Mouse (Mus musculus) kidney, adult 8-10 months (tissue): Measurements from ENCODE around the gene Hist1h2bf.

ENCODE experiments used
- DNase-seq, 2 experiments: peaks; one replicate each; pipeline ENCODE4 v3.0.0; 2022

The Hist1h2bf gene

DNA sequence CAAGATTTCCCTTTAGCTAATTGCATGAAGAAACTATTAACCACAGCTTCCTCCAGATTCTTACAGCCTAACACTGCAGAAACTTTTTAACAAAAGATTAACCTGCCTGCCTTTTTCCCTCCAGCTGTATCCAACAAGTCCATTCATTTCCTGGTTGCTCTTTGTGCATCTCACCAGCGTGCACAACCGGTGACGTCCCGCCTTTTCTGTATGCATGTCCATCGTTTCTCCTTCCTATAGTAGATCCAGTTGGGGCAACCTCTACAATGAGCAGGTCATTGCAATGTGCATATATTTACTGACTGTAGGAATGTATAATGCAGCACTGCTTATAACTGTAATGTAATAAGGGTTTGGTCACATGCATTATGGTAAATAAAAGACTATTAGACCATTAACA lies 50.0 kb downstream of the Hist1h2bf start:
- DNase-seq: no peak
